Mouse (Mus musculus): ENCODE data around the gene Rasgrp3.
"Not testable (repeated sequence)": the region's sequence is repeated elsewhere in the genome, so short reads cannot be mapped to it uniquely, and the experiment has no call there.

Gene Rasgrp3

GRCm38 (mm10) chr17:75461771-75462170 lies 26.1 kb downstream of the Rasgrp3 start:
- no peak for DNase-seq (ENCODE audit: low spot score)

- DNase-seq (ENCODE audit: low spot score): not testable (repeated sequence)
These were observed 27.5 kb downstream of the Rasgrp3 start for GRCm38 (mm10) chr17:75463223-75463622.

- DNase-seq (ENCODE audit: low spot score): no peak
These were observed 27.9 kb downstream of the Rasgrp3 start for GRCm38 (mm10) chr17:75463645-75464044.

- peak; percentile 7 for DNase-seq (ENCODE audit: low spot score)
These were observed 28.8 kb downstream of the Rasgrp3 start for GRCm38 (mm10) chr17:75464331-75464982.

GRCm38 (mm10) chr17:75464983-75465634 lies 29.4 kb downstream of the Rasgrp3 start:
- DNase-seq (ENCODE audit: low spot score): peak; percentile 51

- DNase-seq (ENCODE audit: low spot score): no peak
These were observed 29.9 kb downstream of the Rasgrp3 start for GRCm38 (mm10) chr17:75465635-75465997.

GRCm38 (mm10) chr17:75466948-75467347 lies 31.3 kb downstream of the Rasgrp3 start:
- no peak for DNase-seq (ENCODE audit: low spot score)

GRCm38 (mm10) chr17:75467526-75467925 lies 31.8 kb downstream of the Rasgrp3 start:
- no peak for DNase-seq (ENCODE audit: low spot score)

GRCm38 (mm10) chr17:75468479-75469114 lies 32.9 kb downstream of the Rasgrp3 start:
- no peak for DNase-seq (ENCODE audit: low spot score)

GRCm38 (mm10) chr17:75470325-75470724 lies 34.6 kb downstream of the Rasgrp3 start:
- no peak for DNase-seq (ENCODE audit: low spot score)

- DNase-seq (ENCODE audit: low spot score): no peak
These were observed 35.4 kb downstream of the Rasgrp3 start for GRCm38 (mm10) chr17:75470885-75471610.

GRCm38 (mm10) chr17:75471644-75472253 lies 36.1 kb downstream of the Rasgrp3 start:
- DNase-seq (ENCODE audit: low spot score): no peak

GRCm38 (mm10) chr17:75472379-75472778 lies 36.7 kb downstream of the Rasgrp3 start:
- DNase-seq (ENCODE audit: low spot score): no peak

- DNase-seq (ENCODE audit: low spot score): no peak
These were observed 40.3 kb downstream of the Rasgrp3 start for GRCm38 (mm10) chr17:75475985-75476384.

- DNase-seq (ENCODE audit: low spot score): no peak
These were observed 41.2 kb downstream of the Rasgrp3 start for GRCm38 (mm10) chr17:75476736-75477416.

- DNase-seq (ENCODE audit: low spot score): no peak
These were observed 42.0 kb downstream of the Rasgrp3 start for GRCm38 (mm10) chr17:75477655-75478054.

GRCm38 (mm10) chr17:75478836-75479235 lies 43.1 kb downstream of the Rasgrp3 start:
- no peak for DNase-seq (ENCODE audit: low spot score)

GRCm38 (mm10) chr17:75479663-75480062 lies 44.0 kb downstream of the Rasgrp3 start:
- no peak for DNase-seq (ENCODE audit: low spot score)

- no peak for DNase-seq (ENCODE audit: low spot score)
These were observed 44.7 kb downstream of the Rasgrp3 start for GRCm38 (mm10) chr17:75480379-75480778.

GRCm38 (mm10) chr17:75486205-75486604 lies 50.5 kb downstream of the Rasgrp3 start:
- DNase-seq (ENCODE audit: low spot score): no peak

GRCm38 (mm10) chr17:75495213-75495612 lies 59.5 kb downstream of the Rasgrp3 start:
- DNase-seq (ENCODE audit: low spot score): no peak

GRCm38 (mm10) chr17:75498241-75498651 lies 62.5 kb downstream of the Rasgrp3 start:
- no peak for DNase-seq (ENCODE audit: low spot score)
